Comparison of ENCODE assay signal across 9 mouse cellular contexts in the genomic region with DNA sequence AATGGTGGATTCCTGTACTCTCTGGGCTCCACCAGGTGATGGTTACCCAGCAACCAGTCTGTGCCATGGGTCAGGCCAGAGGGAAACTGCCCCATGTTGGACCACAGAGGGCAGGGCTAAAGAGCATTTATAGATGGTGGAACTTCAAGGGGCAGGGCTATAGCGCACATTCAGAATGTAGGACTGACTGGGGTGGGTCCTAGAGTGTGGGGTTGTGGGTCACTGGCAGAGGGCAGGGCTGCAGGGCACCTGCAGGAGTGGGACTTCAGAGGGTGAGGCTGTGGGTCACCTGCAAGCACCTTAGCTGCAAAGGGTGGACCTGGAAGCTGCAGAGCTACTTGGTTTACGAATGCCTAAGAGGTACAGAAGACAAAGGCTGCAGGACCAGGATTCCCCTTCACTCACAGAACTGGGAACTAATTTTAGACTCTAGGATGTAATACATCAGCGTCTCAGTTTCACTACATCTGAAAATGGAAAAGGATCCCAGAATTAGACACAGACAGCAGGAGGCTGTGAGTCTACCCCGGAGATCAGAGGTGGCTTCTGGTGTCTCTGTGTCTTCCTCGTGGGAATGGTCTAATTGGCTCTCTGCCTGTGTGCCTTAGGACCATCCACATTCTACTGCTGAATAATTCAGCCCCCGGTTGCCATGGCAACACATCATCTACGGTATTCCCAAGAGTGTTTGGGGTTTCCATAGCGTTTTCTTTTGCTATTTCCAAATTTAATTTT.
DNase-seq lines count a peak whose midpoint lies in the region; ATAC-seq lines count a peak whose summit lies in the region.
"Had no signal": no experiment of that assay in that cellular context is flagged by ENCODE, and none has a peak within 500 bp of the region (broad histone marks: within the 10 kb centered on the region; RNA-seq: fewer than 3 reads in every experiment).

No protein-coding gene starts in this region.

- H3K27me3 ChIP-seq in hindbrain, embryonic 15.5 days, result no peaks in the 10 kb centered on the region
- no peaks in the 10 kb centered on the region for H3K27me3 ChIP-seq in midbrain, embryonic 13.5 days
- H3K27me3 ChIP-seq: Patski had no signal

- ATAC-seq in hindbrain, embryonic 15.5 days (ENCODE audit: low FRiP score, low read depth), result peak; percentile 78
- ATAC-seq in midbrain, embryonic 13.5 days, result peak; percentile 90
- ATAC-seq: Patski had no signal

- WGBS in hindbrain, embryonic 15.5 days, result 27% methylated on average over 8 of the region's 8 CpGs
- 30% methylated on average over 8 of the region's 8 CpGs for WGBS in midbrain, embryonic 13.5 days

- H3K4me2 ChIP-seq in hindbrain, embryonic 15.5 days, result peak overlapping the region; percentile 1; the same call in 1 of the 2 replicates
- peak overlapping the region; percentile 15; the same call in 1 of the 2 replicates for H3K4me2 ChIP-seq in midbrain, embryonic 13.5 days (replicated peaks)

- DNase-seq in layer of hippocampus, adult 11-12 months (ENCODE audit: low spot score), result peak; percentile 60
- no peak for DNase-seq in layer of hippocampus, adult 9-10 months (ENCODE audit: low spot score)
- peak; percentile 44 to 57 for DNase-seq in right cerebral cortex, postnatal 36 days (ENCODE audit: low spot score in 2 of 2)
- DNase-seq in ovary, postnatal 36 days (ENCODE audit: low spot score), result no peak
- no peak for DNase-seq in heart, postnatal 25 days (ENCODE audit: low spot score)
- DNase-seq in B cell, adult 2 months, result no peak

- H3K9ac ChIP-seq in hindbrain, embryonic 15.5 days, result no peak overlapping the region
- no peak overlapping the region for H3K9ac ChIP-seq in midbrain, embryonic 13.5 days (replicated peaks)

- no peaks in the 10 kb centered on the region for H3K9me3 ChIP-seq in hindbrain, embryonic 15.5 days
- H3K9me3 ChIP-seq in midbrain, embryonic 13.5 days, result no peaks in the 10 kb centered on the region

- H3K36me3 ChIP-seq in hindbrain, embryonic 15.5 days, result no peaks in the 10 kb centered on the region
- H3K36me3 ChIP-seq in midbrain, embryonic 13.5 days, result peaks cover 12% of the 10 kb centered on the region; the same call in 1 of the 2 replicates

- no peak overlapping the region for H3K4me3 ChIP-seq in hindbrain, embryonic 15.5 days
- no peak overlapping the region for H3K4me3 ChIP-seq in midbrain, embryonic 13.5 days (replicated peaks)

- H3K4me1 ChIP-seq in hindbrain, embryonic 15.5 days (replicated peaks), result peaks cover 27% of the 10 kb centered on the region
- peaks cover 56% of the 10 kb centered on the region for H3K4me1 ChIP-seq in midbrain, embryonic 13.5 days (replicated peaks)

- H3K27ac ChIP-seq in hindbrain, embryonic 15.5 days (replicated peaks), result peak overlapping the region; percentile 81
- H3K27ac ChIP-seq in midbrain, embryonic 13.5 days, result peak overlapping the region; percentile 93

- intact Hi-C loops in heart, postnatal 25 days (cut with DNase I), result no loop called here

Comparison
In these comparisons a context has a peak if more than half of its experiments do, and no peak if none do; other contexts are left out.
1. DNase-seq: peak in layer of hippocampus, adult 11-12 months (single experiment) and right cerebral cortex, postnatal 36 days (2 of 2); none in layer of hippocampus, adult 9-10 months (single experiment), ovary, postnatal 36 days (single experiment), heart, postnatal 25 days (single experiment) and B cell, adult 2 months (0 of 2).